Mouse (Mus musculus) forebrain, embryonic 13.5 days (tissue): ENCODE measurements around the gene Ppm1l. TPM values are rescaled to one million over a fixed set of nuclear protein-coding genes. Genes with fewer than 3 reads are reported as not detected.
"Not testable (repeated sequence)": the region's sequence is repeated elsewhere in the genome, so short reads cannot be mapped to it uniquely, and the experiment has no call there.

Source experiments
- ATAC-seq: fragments of 200-750 bp; cut with Nextera tagmentation; 2 replicates; pipeline ENCODE4 v1.8.0; 2017
- H3K27ac ChIP-seq: fragments of 300-500 bp; sonication (generic); 2 replicates; pipeline ENCODE4 v1.5.1; 2015; ENCODE audit warnings: inconsistent platforms, mild to moderate bottlenecking, moderate library complexity
- H3K27me3 ChIP-seq: fragments of 300-500 bp; sonication (generic); 2 replicates; pipeline ENCODE4 v1.6.1; 2015; ENCODE audit warnings: mild to moderate bottlenecking, inconsistent platforms
- H3K36me3 ChIP-seq: fragments of 300-500 bp; sonication (generic); 2 replicates; pipeline ENCODE4 v1.6.1; 2015; ENCODE audit warnings: mild to moderate bottlenecking, inconsistent platforms; ENCODE audit not compliant: poor library complexity, severe bottlenecking
- H3K4me1 ChIP-seq: fragments of 300-500 bp; sonication (generic); 2 replicates; pipeline ENCODE4 v1.6.1; 2015; ENCODE audit warnings: inconsistent platforms
- H3K4me2 ChIP-seq: fragments of 300-500 bp; sonication (generic); 2 replicates; pipeline ENCODE4 v1.6.1; 2015; ENCODE audit warnings: inconsistent platforms, mild to moderate bottlenecking, moderate library complexity
- H3K4me3 ChIP-seq: fragments of 300-500 bp; sonication (generic); 2 replicates; pipeline ENCODE4 v1.5.1; 2015; ENCODE audit warnings: mild to moderate bottlenecking, inconsistent platforms
- H3K9ac ChIP-seq: fragments of 300-500 bp; sonication (generic); 2 replicates; pipeline ENCODE4 v1.6.1; 2015; ENCODE audit warnings: mild to moderate bottlenecking, inconsistent platforms
- H3K9me3 ChIP-seq: fragments of 300-500 bp; sonication (generic); replicated peaks from 2 replicates; pipeline ENCODE4 v1.6.1; 2016; ENCODE audit warnings: inconsistent platforms
- WGBS: fragments of 180-500 bp; shearing (Covaris S2); methylation state at CpG from one replicate; pipeline ENCODE4 v1.1.7; 2015; 5-methylcytosine and 5-hydroxymethylcytosine counted together
- polyA plus RNA-seq: library from polyadenylated mRNA; unstranded; fragments of >200 nt; fragmentation: Nextera tagmentation; extraction: Ambion mirVana; gene quantifications from 2 replicates; pipeline ENCODE4 v1.2.1, GENCODE M21; 2015

Gene Ppm1l
- polyA plus RNA-seq, 1 experiment from 2014 or later: 21.1 TPM

DNA sequence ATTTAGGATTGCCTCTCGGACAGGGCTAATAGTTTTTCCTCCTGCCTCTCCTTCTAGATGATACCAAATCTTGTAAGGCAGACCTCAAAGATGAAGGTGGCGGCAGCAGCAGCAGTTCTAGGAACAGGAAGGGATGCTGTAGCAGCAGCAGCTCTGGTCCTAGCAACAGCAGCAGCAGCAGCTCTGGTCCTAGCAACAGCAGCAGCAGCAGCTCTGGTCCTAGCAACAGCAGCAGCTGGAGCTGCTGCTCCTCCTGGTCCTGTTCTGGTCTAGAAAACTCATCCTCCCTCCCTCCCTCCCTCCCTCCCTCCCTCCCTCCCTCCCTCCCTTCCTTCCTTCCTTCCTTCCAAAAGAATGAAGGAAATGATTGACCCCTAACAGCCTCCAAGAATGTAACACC is 108.1 kb downstream of the Ppm1l start:
- H3K27me3 ChIP-seq, ATAC-seq, H3K36me3 ChIP-seq, H3K9me3 ChIP-seq, H3K4me3 ChIP-seq, H3K4me2 ChIP-seq, H3K27ac ChIP-seq, H3K9ac ChIP-seq: not testable (repeated sequence)
- peaks cover 14% of the 10 kb centered on the region for H3K4me1 ChIP-seq
- WGBS: 92% methylated on average over 2 of the region's 2 CpGs

DNA sequence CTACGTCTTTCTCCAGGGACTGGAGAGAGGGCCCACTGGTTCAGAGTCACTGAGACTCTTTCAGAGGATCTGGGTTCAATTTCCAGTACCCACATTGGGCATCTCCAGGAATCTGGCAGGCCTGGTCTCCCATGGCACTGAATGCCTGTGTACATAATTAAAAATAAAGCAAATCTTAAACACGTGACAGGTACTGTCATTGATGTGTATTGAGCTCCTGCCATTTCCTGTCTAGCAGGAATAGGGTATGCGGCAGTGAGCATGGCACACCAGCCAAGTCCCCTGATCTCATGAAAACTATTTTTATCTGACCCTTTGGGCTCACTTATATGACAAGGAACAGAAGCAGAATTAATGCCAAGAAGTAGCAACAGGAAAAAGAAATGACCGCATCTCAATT is 110.6 kb downstream of the Ppm1l start:
- Histone ChIP-seq H3K9me3 (0 out of 2 replicates have a peak, but pooled peaks cover 1% of the 10 kb centered on the region), H3K4me3 (no peak overlapping the region), H3K4me1 (peaks cover 14% of the 10 kb centered on the region), H3K27me3 (no peaks in the 10 kb centered on the region), H3K36me3 (no peaks in the 10 kb centered on the region), H3K27ac (no peak overlapping the region), H3K4me2 (no peak overlapping the region), H3K9ac (no peak overlapping the region)
- no peak for ATAC-seq
- WGBS: 85% methylated on average over 4 of the region's 4 CpGs

GRCm38 (mm10) chr3:69428221-69428620 is 111.6 kb downstream of the Ppm1l start:
- H3K4me3 ChIP-seq: no peak overlapping the region

DNA sequence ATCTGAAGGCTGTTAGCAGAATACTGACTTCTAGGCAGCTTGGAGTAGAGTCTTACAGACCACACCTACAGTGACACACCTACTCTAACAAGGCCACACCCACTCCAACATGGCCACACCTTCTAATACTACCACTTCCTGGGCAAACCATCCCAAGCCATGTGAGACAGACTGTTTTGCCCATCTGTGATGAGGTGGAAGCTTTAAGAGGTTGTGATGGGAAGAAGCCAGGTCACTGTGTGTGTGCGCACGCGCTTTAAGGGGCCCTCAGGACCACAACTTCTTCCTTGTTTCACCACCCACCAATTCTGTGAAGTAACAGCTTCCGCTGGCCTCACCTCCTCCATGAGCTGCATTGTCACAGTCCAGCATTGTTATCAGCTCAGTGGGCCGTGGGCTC is 112.7 kb downstream of the Ppm1l start:
- WGBS: 83% methylated on average over 5 of the region's 5 CpGs
- Histone ChIP-seq H3K36me3 (no peaks in the 10 kb centered on the region), H3K27me3 (no peaks in the 10 kb centered on the region), H3K27ac (no peak overlapping the region), H3K4me2 (no peak overlapping the region), H3K4me3 (no peak overlapping the region), H3K9ac (no peak overlapping the region), H3K9me3 (no peaks in the 10 kb centered on the region), H3K4me1 (peaks cover 15% of the 10 kb centered on the region)
- ATAC-seq: 0 out of 2 replicates have a peak, but pooled peaks have one; percentile 12

More at GRCm38 (mm10) chr3:69428221-69428620, 111.6 kb downstream of the Ppm1l start:
- Histone ChIP-seq H3K9me3 (no peaks in the 10 kb centered on the region), H3K27me3 (no peaks in the 10 kb centered on the region), H3K36me3 (no peaks in the 10 kb centered on the region), H3K4me1 (peaks cover 13% of the 10 kb centered on the region), H3K9ac (no peak overlapping the region), H3K27ac (no peak overlapping the region), H3K4me2 (no peak overlapping the region)
- ATAC-seq: no peak
- WGBS: 13% methylated on average over 3 of the region's 3 CpGs

DNA sequence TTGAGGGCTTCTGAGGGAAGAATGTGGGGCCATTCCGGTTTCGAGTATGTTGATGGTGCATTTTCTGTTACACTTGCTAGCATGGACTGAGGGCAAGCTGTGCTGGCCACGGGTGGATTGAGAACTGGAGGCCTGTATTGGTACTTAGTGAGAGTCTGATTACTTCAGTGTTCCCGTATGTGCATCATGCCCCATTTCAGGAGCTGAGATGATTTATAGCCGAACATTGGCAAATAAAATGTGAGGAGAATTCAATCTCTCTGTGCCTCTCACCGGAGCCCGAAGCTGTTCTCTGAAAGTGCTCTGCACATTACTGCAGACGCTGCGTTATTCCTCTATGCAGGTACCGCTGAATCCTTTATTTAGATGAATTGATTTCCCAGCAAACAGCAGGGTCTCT is 116.9 kb downstream of the Ppm1l start:
- Histone ChIP-seq H3K4me2 (no peak overlapping the region), H3K9me3 (no peaks in the 10 kb centered on the region), H3K4me1 (peaks cover 11% of the 10 kb centered on the region), H3K9ac (no peak overlapping the region), H3K36me3 (no peaks in the 10 kb centered on the region), H3K27ac (no peak overlapping the region), H3K4me3 (no peak overlapping the region), H3K27me3 (no peaks in the 10 kb centered on the region)
- no peak for ATAC-seq
- WGBS: 93% methylated on average over 10 of the region's 10 CpGs

- Histone ChIP-seq H3K27ac (no peak overlapping the region), H3K4me2 (no peak overlapping the region), H3K4me3 (no peak overlapping the region), H3K36me3 (no peaks in the 10 kb centered on the region), H3K9me3 (no peaks in the 10 kb centered on the region), H3K9ac (no peak overlapping the region), H3K4me1 (peaks cover 15% of the 10 kb centered on the region), H3K27me3 (no peaks in the 10 kb centered on the region)
- ATAC-seq: no peak
- WGBS: 80% methylated on average over 12 of the region's 12 CpGs
Observed at GRCm38 (mm10) chr3:69438773-69439514, 122.3 kb downstream of the Ppm1l start.

DNA sequence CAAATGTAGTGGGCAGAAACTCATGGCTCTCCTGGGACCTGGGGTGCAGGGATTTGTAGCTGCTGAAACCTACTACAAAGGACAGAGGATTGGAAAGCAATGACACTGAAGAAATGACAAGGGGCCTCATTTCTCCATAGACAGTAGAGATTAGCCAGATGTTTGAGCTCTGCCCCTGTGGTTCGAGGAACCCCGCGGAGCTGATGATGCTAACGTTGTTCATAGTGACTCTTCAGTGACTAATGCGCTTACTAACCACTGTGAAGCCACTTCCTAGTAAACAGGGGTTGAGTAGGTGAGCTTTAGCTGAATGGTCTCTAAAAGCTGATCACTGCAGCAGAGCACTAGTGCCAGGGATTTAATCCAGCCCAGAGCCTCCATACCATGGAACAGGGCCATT is 124.1 kb downstream of the Ppm1l start:
- no peak for ATAC-seq
- Histone ChIP-seq H3K27ac (no peak overlapping the region), H3K27me3 (no peaks in the 10 kb centered on the region), H3K9ac (no peak overlapping the region), H3K4me1 (peaks cover 9% of the 10 kb centered on the region; the same call in 1 of the 2 replicates), H3K36me3 (no peaks in the 10 kb centered on the region), H3K9me3 (no peaks in the 10 kb centered on the region), H3K4me3 (no peak overlapping the region), H3K4me2 (no peak overlapping the region)
- WGBS: 58% methylated on average over 5 of the region's 5 CpGs

DNA sequence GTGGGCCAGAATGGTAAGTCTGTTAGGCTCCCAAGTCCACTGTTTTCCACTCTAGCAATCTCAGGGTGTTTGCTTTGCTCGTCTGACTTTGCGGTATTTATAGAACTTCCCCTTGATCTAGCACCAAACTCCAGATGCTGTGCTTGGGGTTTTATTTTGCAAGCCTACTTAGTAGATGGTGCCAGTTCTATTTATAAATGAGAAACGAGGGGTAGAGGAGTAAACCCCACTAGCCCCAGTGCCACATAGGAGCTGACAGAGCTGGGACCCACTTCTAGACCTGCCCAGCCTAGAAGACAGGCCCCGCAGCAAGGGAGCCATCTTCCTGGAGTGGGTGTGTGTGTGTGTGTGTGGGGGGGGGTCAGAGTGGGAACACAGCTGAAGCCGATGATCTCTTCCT is 130.3 kb downstream of the Ppm1l start:
- Histone ChIP-seq H3K4me2 (no peak overlapping the region), H3K27me3 (no peaks in the 10 kb centered on the region), H3K9me3 (no peaks in the 10 kb centered on the region), H3K27ac (no peak overlapping the region), H3K4me1 (peaks cover 6% of the 10 kb centered on the region; the same call in 1 of the 2 replicates), H3K4me3 (no peak overlapping the region), H3K36me3 (no peaks in the 10 kb centered on the region), H3K9ac (no peak overlapping the region)
- 0 out of 2 replicates have a peak, but pooled peaks have one; percentile 41 for ATAC-seq
- 85% methylated on average over 5 of the region's 5 CpGs for WGBS

GRCm38 (mm10) chr3:69449041-69449440 is 132.4 kb downstream of the Ppm1l start:
- no peak overlapping the region for H3K9ac ChIP-seq
- no peaks in the 10 kb centered on the region for H3K9me3 ChIP-seq
- 60% methylated on average over 3 of the region's 3 CpGs for WGBS
- no peak overlapping the region for H3K4me3 ChIP-seq
- H3K36me3 ChIP-seq: no peaks in the 10 kb centered on the region
- H3K4me2 ChIP-seq: no peak overlapping the region
- H3K4me1 ChIP-seq: peaks cover 6% of the 10 kb centered on the region; the same call in 1 of the 2 replicates
- no peak overlapping the region for H3K27ac ChIP-seq
- H3K27me3 ChIP-seq: no peaks in the 10 kb centered on the region
- no peak for ATAC-seq

- Histone ChIP-seq H3K4me1 (peaks cover 8% of the 10 kb centered on the region; the same call in 1 of the 2 replicates), H3K9ac (no peak overlapping the region), H3K27ac (no peak overlapping the region), H3K9me3 (no peaks in the 10 kb centered on the region), H3K4me3 (no peak overlapping the region), H3K27me3 (no peaks in the 10 kb centered on the region), H3K4me2 (no peak overlapping the region), H3K36me3 (no peaks in the 10 kb centered on the region)
- 73% methylated on average over 3 of the region's 3 CpGs for WGBS
- ATAC-seq: no peak
Observed at GRCm38 (mm10) chr3:69454330-69454729, 137.7 kb downstream of the Ppm1l start.

DNA sequence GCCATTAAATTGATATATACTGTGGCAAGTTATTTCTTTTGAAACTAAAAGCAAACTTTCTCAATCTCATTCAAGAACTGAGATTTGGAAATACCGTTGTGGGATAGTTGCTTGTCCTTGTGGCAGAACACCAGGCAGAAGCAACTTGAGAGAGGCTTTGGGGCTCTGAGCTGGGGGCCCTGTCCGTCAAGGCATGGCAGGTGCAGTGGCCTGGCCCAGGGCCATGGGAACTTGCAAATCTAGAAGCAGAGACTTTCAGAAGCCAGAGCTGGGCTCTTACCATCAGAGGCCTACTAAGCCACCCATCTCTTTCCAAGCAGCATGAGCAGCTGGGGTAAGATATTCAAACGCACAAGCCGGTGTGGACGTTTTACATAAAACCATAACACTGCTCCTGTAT is 139.4 kb downstream of the Ppm1l start:
- Histone ChIP-seq H3K27ac (no peak overlapping the region), H3K9me3 (no peaks in the 10 kb centered on the region), H3K9ac (no peak overlapping the region), H3K36me3 (no peaks in the 10 kb centered on the region), H3K4me3 (no peak overlapping the region), H3K4me2 (no peak overlapping the region), H3K4me1 (peaks cover 8% of the 10 kb centered on the region; the same call in 1 of the 2 replicates), H3K27me3 (no peaks in the 10 kb centered on the region)
- ATAC-seq: no peak
- 93% methylated on average over 5 of the region's 5 CpGs for WGBS

DNA sequence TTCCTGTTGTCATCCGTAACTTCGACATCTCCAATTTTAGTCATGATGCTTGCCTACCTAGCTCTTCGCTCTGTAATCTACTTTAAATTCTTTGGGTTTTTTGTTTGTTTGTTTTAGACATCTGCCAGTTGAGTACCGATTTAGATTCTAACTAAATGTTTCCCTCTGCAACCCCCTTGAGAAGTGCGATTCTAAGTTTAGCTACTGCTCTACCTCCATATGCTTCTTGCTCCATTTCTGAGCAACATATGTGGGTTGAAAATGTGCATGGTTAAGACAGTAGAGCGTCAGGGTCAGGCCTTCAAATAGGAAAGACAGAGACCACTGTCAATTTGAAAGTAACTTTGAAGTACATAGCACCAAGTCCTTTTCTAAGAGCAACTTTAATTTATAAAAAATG is 142.1 kb downstream of the Ppm1l start:
- H3K4me2 ChIP-seq: no peak overlapping the region
- no peak for ATAC-seq
- 93% methylated on average over 6 of the region's 6 CpGs for WGBS
- no peak overlapping the region for H3K9ac ChIP-seq
- no peak overlapping the region for H3K4me3 ChIP-seq
- peaks cover 8% of the 10 kb centered on the region; the same call in 1 of the 2 replicates for H3K4me1 ChIP-seq
- H3K9me3 ChIP-seq: no peaks in the 10 kb centered on the region
- H3K27ac ChIP-seq: no peak overlapping the region
- no peaks in the 10 kb centered on the region for H3K36me3 ChIP-seq
- H3K27me3 ChIP-seq: no peaks in the 10 kb centered on the region

DNA sequence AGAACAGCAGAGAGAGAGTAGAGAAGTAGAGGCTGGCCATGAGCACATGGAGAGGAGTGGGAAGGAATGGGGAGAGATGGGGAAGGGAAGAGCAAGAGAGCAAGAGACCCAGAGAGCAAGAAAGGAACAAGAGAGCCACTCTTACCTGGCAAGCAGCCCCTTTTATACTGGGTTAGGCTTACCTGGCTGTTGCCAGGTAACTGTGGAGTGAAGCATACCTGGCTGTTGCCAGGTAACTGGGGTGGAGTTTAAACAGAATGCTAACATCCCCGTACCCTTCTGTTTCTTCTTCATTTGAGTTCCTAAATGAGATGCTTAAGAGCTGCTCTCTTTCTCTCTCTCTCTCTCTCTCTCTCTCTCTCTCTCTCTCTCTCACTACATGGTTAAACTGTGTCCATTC is 145.3 kb downstream of the Ppm1l start:
- Histone ChIP-seq H3K36me3 (no peaks in the 10 kb centered on the region), H3K4me3 (no peak overlapping the region), H3K9ac (no peak overlapping the region), H3K4me1 (no peaks in the 10 kb centered on the region), H3K27me3 (no peaks in the 10 kb centered on the region), H3K9me3 (no peaks in the 10 kb centered on the region), H3K4me2 (no peak overlapping the region), H3K27ac (no peak overlapping the region)
- WGBS: 82% methylated on average over 1 of the region's 1 CpGs
- ATAC-seq: no peak
